Mouse (Mus musculus): ENCODE results near the gene Mrpl34. TPM values are rescaled to one million over a fixed set of nuclear protein-coding genes. Genes with fewer than 3 reads are reported as not detected.

Mrpl34 gene
- total and polyA plus RNA-seq, 3 experiments: 143 to 196 TPM; not detected in 1

- Histone ChIP-seq H3K36me3 (ENCODE audit: control insufficient read depth in 1 of 2, insufficient read depth in 2 of 2, low read length in 2 of 2) (no peaks in the 10 kb centered on the region), H3K4me3 (ENCODE audit: control insufficient read depth in 1 of 2, insufficient read depth in 1 of 2, low read depth in 2 of 2, low read length in 2 of 2) (no peak overlapping the region), H3K27ac (ENCODE audit: control insufficient read depth, low read depth, low read length) (no peak overlapping the region), H3K9ac (ENCODE audit: control insufficient read depth, low read depth, low read length, poor library complexity, severe bottlenecking) (no peak overlapping the region), H3K79me2 (ENCODE audit: control insufficient read depth, insufficient read depth, low read length, poor library complexity) (no peaks in the 10 kb centered on the region), H3K9me3 (replicated peaks; ENCODE audit: insufficient read depth, low read length) (no peaks in the 10 kb centered on the region), H3K27me3 (ENCODE audit: control insufficient read depth in 1 of 2, insufficient read depth in 2 of 2, low read length in 2 of 2) (no peaks in the 10 kb centered on the region), H3K4me1 (ENCODE audit: control insufficient read depth in 1 of 2, insufficient read depth in 2 of 2, low read length in 2 of 2) (no peaks in the 10 kb centered on the region)
- no peak for DNase-seq (ENCODE audit: low read depth, low spot score)
- no peak for TF ChIP-seq MAFK (IDR thresholded peaks at IDR 0.05; ENCODE audit: borderline replicate concordance, low read depth, low read length)
- no peak for TF ChIP-seq NELFE (IDR thresholded peaks at IDR 0.05; ENCODE audit: low read depth, low read length)
- TF ChIP-seq ETS1 (IDR thresholded peaks at IDR 0.05; ENCODE audit: low read depth, low read length): no peak
- TF ChIP-seq MYB (IDR thresholded peaks at IDR 0.05; ENCODE audit: low read depth, low read length): no peak
- no peak for TF ChIP-seq GABPA (IDR thresholded peaks at IDR 0.05; ENCODE audit: low read depth, low read length)
- TF ChIP-seq POLR2AphosphoS5 (IDR thresholded peaks at IDR 0.05; ENCODE audit: borderline replicate concordance, low read depth, low read length): no peak
- TF ChIP-seq GATA1 (IDR thresholded peaks at IDR 0.05; ENCODE audit: low read depth, low read length): no peak
- no peak for TF ChIP-seq POLR2AphosphoS2 (IDR thresholded peaks at IDR 0.05; ENCODE audit: low read length)
- no peak for TF ChIP-seq MAX (IDR thresholded peaks at IDR 0.05; ENCODE audit: low read length)
- TF ChIP-seq ELF1 (IDR thresholded peaks at IDR 0.05; ENCODE audit: low read depth, low read length): no peak
- no peak for TF ChIP-seq JUND (IDR thresholded peaks at IDR 0.05; ENCODE audit: low read depth, low read length)
Measured at GRCm38 (mm10) chr8:71504349-71504748, 39.6 kb downstream of the Mrpl34 start.

DNA sequence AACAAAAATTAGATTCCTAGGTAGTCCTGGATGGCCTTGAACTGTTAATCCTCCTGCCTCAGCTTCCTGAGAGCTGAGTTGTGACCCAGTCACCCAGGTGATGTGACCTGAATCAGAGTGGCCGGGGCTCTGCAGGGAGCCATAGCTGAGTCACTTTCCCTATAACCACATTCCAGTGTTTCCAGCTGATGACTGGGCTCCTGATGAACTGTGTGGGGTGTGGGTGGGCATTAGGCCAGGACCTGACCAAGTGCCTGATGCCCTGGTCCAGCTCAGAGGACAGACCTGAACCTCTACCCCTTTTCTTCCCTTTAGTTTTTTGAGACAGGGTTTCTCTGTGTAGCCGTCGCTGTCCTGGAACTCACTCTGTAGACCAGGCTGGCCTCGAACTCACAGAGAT, 40.6 kb downstream of the Mrpl34 start:
- no peaks in the 10 kb centered on the region for H3K27me3 ChIP-seq (ENCODE audit: control insufficient read depth in 1 of 2, insufficient read depth in 2 of 2, low read length in 2 of 2)
- DNase-seq (ENCODE audit: low read depth, low spot score): no peak
- TF ChIP-seq RCOR1 (IDR thresholded peaks at IDR 0.05; ENCODE audit: low read depth, low read length): no peak
- no peak for TF ChIP-seq NRF1 (IDR thresholded peaks at IDR 0.05; ENCODE audit: insufficient read depth, low read depth, low read length, poor library complexity, severe bottlenecking)
- no peak for TF ChIP-seq TAL1 (IDR thresholded peaks at IDR 0.05; ENCODE audit: low read length)
- no peak for TF ChIP-seq MYC (IDR thresholded peaks at IDR 0.05; ENCODE audit: low read depth, low read length)
- no peak for TF ChIP-seq TCF12 (IDR thresholded peaks at IDR 0.05; ENCODE audit: low read depth, low read length)
- TF ChIP-seq ELF1 (IDR thresholded peaks at IDR 0.05; ENCODE audit: low read depth, low read length): no peak
- TF ChIP-seq ZNF384 (IDR thresholded peaks at IDR 0.05; ENCODE audit: low read depth, low read length): no peak
- no peak for TF ChIP-seq MAFK (IDR thresholded peaks at IDR 0.05; ENCODE audit: borderline replicate concordance, low read depth, low read length)
- TF ChIP-seq CHD1 (IDR thresholded peaks at IDR 0.05; ENCODE audit: low read depth, low read length): no peak
- TF ChIP-seq RAD21 (IDR thresholded peaks at IDR 0.05; ENCODE audit: low read depth, low read length): no peak
- TF ChIP-seq ZKSCAN1 (IDR thresholded peaks at IDR 0.05; ENCODE audit: low read depth, low read length): no peak
- no peak for TF ChIP-seq ETS1 (IDR thresholded peaks at IDR 0.05; ENCODE audit: low read depth, low read length)
- H3K9ac ChIP-seq (ENCODE audit: control insufficient read depth, low read depth, low read length, poor library complexity, severe bottlenecking): no peak overlapping the region
- no peaks in the 10 kb centered on the region for H3K79me2 ChIP-seq (ENCODE audit: control insufficient read depth, insufficient read depth, low read length, poor library complexity)
- no peaks in the 10 kb centered on the region for H3K36me3 ChIP-seq (ENCODE audit: control insufficient read depth in 1 of 2, insufficient read depth in 2 of 2, low read length in 2 of 2)
- H3K4me1 ChIP-seq (ENCODE audit: control insufficient read depth in 1 of 2, insufficient read depth in 2 of 2, low read length in 2 of 2): no peaks in the 10 kb centered on the region
- H3K9me3 ChIP-seq (replicated peaks; ENCODE audit: insufficient read depth, low read length): no peaks in the 10 kb centered on the region
- no peak overlapping the region for H3K4me3 ChIP-seq (ENCODE audit: control insufficient read depth in 1 of 2, insufficient read depth in 1 of 2, low read depth in 2 of 2, low read length in 2 of 2)
- no peak overlapping the region for H3K27ac ChIP-seq (ENCODE audit: control insufficient read depth, low read depth, low read length)
